Mouse (Mus musculus): ENCODE measurements at regions not wholly inside any gene's neighbourhood (a gene's known extent, or its start where the extent isn't known, plus 50 kb on each side); places are given as distances from the start of the nearest gene placed in this dataset.
"Not testable (repeated sequence)": the region's sequence is repeated elsewhere in the genome, so short reads cannot be mapped to it uniquely, and the experiment has no call there.

- DNase-seq, result no peak
Observed at GRCm38 (mm10) chr10:15046285-15046684, 328.3 kb upstream of the Gje1 start.

GRCm38 (mm10) chr10:15037571-15037970, 319.6 kb upstream of the Gje1 start:
- DNase-seq, result no peak

GRCm38 (mm10) chr10:15031517-15031916, 313.5 kb upstream of the Gje1 start:
- no peak for DNase-seq

- DNase-seq, result no peak
Observed at GRCm38 (mm10) chr10:15029151-15029550, 311.1 kb upstream of the Gje1 start.

GRCm38 (mm10) chr10:15013919-15014318, 295.9 kb upstream of the Gje1 start:
- DNase-seq, result no peak

GRCm38 (mm10) chr10:14996374-14996773, 278.4 kb upstream of the Gje1 start:
- no peak for DNase-seq

- DNase-seq, result peak; percentile 2
Observed at GRCm38 (mm10) chr10:14989601-14990140, 271.7 kb upstream of the Gje1 start.

- DNase-seq, result not testable (repeated sequence)
Observed at GRCm38 (mm10) chr10:14986566-14986965, 268.6 kb upstream of the Gje1 start.

- DNase-seq, result peak; percentile 73
Observed at GRCm38 (mm10) chr10:14978093-14978755, 260.2 kb upstream of the Gje1 start.

GRCm38 (mm10) chr10:14977268-14978000, 259.4 kb upstream of the Gje1 start:
- DNase-seq, result peak; percentile 57

- no peak for DNase-seq
Observed at GRCm38 (mm10) chr10:14969726-14970125, 251.7 kb upstream of the Gje1 start.

GRCm38 (mm10) chr10:14967645-14968044, 249.6 kb upstream of the Gje1 start:
- no peak for DNase-seq

- DNase-seq, result not testable (repeated sequence)
Observed at GRCm38 (mm10) chr10:14966771-14967170, 248.8 kb upstream of the Gje1 start.

- DNase-seq, result peak; percentile 3
Observed at GRCm38 (mm10) chr10:14952899-14953478, 235.0 kb upstream of the Gje1 start.

GRCm38 (mm10) chr10:14941875-14942274, 223.9 kb upstream of the Gje1 start:
- no peak for DNase-seq

Measured in retina, postnatal 1 day (tissue).